Mouse (Mus musculus): ENCODE results near the gene Jkamp.

DNA sequence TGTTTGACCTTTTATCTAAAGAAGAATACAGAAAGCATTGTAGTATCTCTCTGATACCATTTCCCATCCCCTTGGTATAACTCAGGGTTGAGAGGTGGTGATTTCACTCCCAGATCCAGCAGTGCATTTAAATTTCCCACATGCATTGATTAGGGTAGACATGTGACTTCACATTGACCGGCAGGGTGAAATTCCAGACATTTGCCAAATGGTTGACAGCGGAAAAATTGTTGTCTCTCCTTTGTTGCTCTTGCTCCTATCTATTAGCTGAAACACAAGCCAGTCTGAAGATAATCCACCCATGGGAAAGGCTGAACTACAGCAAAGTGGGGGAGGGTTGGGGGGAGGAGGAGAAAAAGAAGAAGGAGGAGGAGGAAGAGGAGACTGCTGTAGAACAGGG is 46.5 kb upstream of the Jkamp start:
- TF ChIP-seq CTCF (IDR thresholded peaks at IDR 0.05; ENCODE audit: low read depth, low read length) (no peak), TAL1 (conservative IDR thresholded peaks at IDR 0.05; ENCODE audit: low read depth, low read length) (no peak), POLR2AphosphoS5 (IDR thresholded peaks at IDR 0.05; ENCODE audit: insufficient replicate concordance, low read depth, low read length) (no peak)

Measured in G1E (cell line).